Mouse (Mus musculus): ENCODE measurements at regions not wholly inside any gene's neighbourhood (a gene's known extent, or its start where the extent isn't known, plus 50 kb on each side); places are given as distances from the start of the nearest gene placed in this dataset.

DNA sequence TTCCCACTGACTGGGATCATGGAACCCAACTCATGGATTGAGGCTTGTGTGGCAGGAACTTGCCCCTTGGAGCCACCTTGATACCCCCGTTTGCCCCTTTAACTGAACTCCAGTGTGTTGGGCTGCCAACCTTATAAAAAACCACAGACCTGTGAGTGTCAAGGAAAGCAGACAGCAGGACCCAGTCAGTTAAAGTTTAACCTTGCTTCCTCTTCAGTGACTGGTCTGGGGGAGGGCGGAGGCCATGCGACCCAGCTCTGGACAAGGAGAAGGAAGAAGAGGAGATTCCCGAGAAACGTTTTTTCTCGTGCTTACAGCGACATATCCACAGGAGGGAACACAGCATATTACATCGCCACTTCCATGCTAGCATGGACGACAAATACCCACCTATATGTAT is 281.9 kb upstream of the Zfp64 start:
- DNase-seq (ENCODE audit: low read depth, low spot score), result no peak

DNA sequence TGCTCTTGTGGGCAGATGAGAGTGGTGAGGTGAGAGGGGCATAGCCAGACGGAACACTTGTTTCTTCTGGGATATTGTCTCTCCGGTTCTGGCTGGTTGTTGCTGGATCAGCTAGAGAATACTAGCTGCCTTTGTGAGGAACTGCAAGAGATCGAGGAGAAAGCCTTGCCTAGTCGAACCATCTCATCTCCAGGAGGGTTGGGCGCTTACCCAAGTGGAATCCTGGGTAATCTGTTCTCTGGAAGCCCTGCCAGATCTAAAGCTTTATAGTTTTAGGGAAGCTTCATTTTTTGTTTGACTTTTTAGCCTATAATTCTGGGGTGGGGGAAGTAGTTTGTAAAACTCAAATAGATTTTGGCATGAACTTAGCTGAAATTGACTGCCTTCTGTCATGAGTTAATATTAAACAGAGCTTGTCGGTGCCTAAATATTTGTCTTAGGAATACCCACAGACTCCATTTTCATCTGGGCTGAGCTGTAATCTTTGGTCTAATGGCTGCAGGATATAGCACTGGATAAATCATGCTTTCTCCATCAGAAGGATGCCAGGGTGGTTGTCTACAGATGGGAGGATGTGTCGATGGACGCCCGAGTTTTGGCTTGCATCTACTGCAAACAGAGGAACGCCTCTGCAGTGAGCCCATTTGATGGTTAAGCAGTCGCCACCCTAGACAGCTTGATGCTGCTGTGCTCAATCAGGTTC is 279.1 kb upstream of the Zfp64 start:
- DNase-seq (ENCODE audit: low read depth, low spot score), result no peak

DNA sequence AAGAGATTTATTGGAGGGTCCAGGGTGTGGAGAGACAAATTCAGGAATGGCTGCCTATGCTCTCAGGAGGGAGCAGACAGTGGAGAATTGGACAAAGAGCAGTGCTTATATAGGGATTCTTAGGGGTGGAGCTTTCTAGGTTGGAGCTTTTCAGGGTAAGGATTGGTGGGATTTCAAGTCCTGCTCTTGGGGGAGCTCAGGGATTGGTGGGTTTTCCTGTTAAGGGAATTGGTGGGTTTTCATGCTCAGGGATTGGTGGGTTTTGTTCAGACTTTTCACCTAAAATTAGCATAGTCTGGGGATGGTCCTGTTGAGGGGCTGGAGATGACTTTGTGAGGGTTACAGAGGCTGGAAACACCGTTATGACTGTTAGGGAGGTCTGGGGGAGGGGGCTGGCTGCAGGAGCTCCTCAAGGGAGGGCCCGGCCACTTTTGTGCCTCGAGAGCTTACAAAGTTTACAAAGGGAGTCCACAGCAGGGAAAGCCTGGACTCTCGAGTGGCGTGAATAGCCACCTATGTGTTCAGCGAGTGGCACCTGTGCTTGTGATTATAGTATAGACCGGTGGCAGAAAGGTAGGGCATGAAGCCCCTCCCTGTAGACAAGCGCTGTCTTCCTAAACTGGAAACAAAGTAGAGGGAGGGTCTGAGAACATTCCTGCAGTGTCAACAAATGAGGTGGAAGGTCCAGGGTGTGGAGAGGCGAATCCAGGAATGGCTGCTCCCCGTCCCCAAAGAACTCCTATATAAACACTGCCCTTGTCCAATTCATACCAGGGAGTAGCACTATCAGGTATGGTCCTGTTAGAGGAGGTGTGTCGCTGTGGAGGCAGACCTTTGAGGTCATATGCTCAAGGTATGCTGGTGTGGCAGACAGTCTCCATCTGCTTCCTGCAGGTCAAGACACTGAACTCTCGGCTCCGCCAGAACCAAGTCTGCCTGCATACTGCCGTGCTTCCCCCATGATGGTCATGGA is 278.1 kb upstream of the Zfp64 start:
- DNase-seq (ENCODE audit: low read depth, low spot score), result no peak

DNA sequence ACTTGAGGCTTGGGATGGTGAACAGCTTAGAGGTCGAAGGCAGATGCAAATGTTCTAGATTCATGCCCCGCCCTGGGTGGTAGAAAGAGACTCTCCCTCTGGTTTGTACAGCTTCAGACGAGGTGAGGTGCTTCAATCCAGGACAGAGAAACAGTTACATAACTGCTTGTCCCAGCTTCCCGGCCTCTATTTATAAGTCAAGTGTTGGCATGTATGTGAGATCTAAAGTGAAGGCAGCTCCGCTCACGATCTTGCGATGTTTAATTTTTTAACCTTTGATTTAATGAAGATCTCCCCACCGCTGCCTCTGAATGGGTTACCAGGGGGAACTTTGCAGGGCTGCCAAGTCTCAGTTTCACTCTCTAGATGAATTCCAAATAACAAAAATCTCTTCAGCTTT is 266.9 kb upstream of the Zfp64 start:
- no peak for DNase-seq (ENCODE audit: low read depth, low spot score)

DNA sequence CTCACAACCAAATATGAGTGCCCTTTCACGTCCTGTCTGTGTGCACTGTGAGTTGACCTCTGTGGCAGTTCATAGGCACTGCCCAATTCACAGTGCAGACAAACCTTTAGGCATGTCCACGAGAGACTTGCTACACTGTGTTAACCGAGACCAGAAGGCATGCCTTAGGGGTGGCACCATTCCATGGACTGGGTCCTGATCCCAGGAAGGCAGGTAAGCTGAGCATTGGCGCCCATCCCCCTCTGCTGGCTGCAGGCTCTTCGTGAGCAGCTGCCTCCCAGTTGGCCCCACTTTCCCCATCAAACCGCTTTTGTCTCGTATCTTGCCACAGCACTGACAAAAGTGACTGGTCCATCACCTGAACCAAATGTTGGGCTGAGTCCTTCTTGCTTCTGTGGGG is 265.8 kb upstream of the Zfp64 start:
- DNase-seq (ENCODE audit: low read depth, low spot score), result no peak

DNA sequence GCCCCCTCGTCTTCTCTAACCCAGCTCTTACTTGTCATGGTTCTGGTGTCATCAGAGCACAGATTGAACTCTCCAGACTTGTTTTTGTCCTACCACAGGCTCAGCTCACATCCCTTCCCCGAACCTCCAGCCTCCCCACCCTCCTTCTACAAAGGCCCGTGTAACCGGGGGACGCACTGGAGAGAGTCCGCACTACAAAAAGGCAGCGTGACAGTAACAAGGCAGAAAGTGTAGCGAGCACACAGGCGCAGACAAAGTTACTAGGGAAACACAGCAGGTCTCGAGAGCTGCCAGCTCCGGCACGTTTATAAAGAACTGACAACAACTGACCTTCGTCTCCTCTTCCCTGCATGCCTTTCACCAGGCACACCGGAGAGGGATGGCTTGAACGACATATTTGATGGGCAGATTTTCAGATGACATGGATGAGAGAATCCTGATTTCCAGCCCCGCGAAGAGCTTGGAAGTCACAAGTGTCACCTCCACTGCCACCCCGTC is 260.2 kb upstream of the Zfp64 start:
- no peak for DNase-seq (ENCODE audit: low read depth, low spot score)

DNA sequence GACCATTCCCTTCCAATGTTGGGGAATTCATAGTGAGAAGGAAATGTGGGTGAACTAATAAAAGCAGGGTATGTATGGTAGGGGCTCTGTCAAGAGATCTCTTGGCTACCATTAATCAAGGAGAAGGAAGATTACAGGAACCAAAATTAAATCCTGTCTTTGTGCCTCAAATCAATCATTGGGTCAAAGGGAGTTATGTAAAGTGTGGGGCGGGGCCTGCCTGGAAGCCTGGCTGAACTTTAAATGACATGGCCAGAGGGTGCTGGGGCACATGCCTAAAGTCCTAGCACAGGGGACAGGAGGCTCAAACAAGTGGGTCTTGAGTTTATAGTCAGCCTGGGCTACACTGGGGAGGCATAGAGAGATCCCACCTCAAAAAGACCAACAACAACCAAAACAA is 259.0 kb upstream of the Zfp64 start:
- no peak for DNase-seq (ENCODE audit: low read depth, low spot score)

DNA sequence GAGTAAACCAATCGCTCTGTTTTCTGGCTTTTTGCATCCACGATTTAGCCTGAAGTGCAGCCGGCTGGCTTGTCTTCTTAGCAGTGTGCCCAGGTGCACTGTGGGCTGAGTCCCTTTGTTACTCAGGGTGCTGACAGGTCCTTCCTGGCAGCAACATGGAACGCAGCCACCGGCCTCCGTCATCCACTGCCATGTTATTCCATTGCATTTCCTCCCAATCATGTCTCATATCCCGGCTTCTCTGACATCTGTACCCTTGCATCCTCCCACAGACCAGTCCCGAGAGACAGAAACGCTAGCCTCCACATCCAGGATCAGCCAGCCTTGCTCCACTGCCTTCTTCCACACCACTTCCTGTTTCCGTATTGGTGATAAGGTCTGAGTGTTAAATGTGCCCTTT is 257.9 kb upstream of the Zfp64 start:
- DNase-seq (ENCODE audit: low read depth, low spot score), result no peak

DNA sequence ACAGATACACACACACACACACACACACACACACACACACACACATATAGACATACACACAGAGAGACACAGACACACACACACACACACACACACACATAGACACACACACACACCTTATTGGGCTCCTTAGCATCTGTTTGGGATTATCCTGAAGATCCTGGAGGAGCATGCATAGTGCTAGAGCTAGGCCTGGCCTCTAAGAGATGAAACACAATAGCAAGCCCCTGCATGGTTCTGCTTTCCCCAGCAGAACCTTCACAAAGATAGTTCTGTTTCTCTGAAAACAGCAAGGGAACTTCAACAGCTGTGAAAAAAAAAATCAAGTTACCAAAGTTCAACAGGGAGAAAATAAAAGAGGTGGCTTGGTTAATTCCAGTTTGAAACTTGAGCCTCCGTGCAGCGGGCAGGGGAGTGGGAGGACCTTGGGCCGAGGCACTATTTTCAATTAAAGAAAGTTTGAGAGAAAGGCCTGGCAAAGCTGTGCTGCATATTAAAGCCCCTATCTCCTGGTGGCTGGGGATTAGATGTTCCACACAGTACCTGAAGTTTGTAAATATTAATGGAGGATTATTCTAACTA is 257.4 kb upstream of the Zfp64 start:
- DNase-seq (ENCODE audit: low read depth, low spot score), result no peak

DNA sequence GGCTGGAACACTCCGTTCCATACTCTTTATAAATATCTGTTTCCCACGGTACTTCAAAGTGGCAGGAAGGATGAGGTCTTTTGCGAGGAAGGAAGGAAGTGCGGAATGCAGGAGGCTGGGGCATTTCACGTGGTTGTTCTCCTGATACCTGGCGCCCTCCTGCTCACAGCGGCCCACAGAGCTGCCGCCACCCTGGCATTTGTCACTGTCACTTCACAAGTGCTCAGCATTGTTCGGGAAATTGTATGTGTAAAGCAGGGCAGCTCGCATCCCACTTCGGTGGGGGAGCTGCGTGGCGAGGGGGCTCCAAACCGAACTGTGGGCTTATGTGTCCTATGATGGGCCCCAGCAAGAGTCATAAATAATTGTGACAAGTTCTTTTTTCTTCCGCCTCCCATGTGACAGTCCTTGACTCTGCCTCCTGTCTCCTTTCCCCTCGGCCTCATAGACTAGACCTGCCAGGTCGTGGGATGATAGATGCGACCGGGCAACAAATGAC is 248.9 kb upstream of the Zfp64 start:
- DNase-seq (ENCODE audit: low read depth, low spot score), result no peak

DNA sequence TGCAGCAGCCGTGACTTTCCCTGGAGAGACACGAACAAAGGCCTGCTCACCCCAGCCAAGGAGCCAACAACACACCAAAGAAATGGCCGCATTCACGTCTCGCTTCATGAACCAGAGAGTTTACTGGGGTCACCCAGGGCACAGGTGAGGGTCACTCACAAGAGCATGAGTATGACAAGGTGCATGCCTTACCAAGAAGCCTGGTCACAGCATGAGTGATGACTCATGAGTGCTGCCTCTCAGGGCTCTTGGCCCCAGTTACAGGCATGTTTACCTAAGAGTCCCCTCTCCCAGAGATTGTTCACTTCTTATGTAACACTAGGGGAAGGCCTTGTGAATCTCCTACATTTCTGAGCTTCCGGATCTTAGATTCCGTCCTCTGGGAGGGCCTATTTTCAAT is 236.6 kb upstream of the Zfp64 start:
- DNase-seq (ENCODE audit: low read depth, low spot score), result no peak

DNA sequence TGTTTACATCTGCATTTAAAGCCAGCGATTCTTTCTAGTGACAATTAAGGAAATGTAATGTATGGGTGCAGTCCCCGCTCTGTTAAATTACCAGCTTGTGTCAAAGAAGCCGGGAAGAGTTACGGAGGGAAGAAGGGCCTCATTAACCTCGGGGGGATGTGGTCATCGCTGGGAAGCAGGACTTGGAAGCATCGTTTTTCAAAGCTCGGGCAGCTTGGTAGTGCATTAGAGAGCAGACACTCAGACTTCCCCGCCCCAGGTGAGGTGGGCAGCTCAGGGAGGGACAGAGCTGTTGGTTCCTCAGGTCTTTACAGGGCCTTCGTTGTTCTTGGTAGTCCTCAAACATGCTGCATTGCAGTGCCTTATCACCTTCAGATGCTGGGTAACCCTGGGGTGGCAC is 236.1 kb upstream of the Zfp64 start:
- no peak for DNase-seq (ENCODE audit: low read depth, low spot score)

DNA sequence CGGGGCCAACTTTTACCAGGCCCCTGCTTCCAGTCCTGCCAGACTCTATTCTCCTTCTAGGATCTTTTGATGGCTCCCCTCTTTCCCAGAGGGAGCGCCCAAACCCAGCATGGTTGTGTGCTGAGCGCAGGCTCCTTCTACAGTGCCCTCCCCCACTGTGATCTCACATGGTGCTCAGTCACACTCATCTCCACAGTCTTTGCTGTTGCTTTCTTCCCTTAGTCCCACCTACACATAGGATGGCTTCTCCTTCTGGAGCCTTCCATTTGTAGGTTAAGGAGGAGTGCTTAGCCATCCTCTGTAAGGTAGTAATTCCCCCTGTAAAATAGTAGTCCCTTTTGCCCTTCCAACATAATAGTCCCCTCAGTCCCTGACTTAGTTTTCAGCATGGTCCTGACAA is 222.2 kb upstream of the Zfp64 start:
- DNase-seq (ENCODE audit: low read depth, low spot score), result no peak

DNA sequence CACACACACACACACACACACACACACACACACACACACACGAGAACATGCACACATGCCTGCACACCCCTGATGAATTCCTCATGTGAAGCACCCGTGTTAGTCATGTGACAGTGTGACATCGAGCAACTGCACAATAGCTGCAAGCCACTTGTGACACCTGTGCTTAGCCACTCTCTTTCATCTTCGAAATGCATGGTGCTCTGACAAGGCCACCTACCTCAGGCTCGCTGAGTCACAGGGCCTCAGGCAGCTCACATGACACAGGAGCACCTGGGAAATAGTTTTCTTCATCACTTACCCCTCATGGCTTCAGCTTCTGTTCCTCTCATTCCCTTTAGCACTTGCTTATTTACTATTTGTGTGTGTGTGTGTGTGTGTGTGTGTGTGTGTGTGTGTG is 213.4 kb upstream of the Zfp64 start:
- DNase-seq (ENCODE audit: low read depth, low spot score), result no peak

DNA sequence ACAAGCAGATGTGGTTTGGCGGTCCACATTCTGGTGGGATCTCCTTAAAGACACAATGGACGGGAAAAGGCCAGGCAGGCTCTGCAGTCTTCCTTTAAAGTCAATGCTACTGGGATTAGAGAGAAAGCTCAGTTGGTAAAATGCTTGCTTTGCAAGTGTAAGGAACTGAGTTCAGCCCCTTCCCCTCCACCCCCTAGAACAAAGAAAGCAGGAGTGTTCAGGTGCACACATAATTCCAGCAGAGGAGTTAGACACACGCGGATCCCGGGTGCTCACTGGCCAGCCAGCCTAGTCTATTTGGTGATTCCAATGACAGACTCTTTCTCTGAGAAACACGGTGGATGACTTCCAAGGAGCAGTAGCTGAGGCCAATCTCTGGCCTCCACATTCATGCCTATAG is 213.0 kb upstream of the Zfp64 start:
- DNase-seq (ENCODE audit: low read depth, low spot score), result no peak

DNA sequence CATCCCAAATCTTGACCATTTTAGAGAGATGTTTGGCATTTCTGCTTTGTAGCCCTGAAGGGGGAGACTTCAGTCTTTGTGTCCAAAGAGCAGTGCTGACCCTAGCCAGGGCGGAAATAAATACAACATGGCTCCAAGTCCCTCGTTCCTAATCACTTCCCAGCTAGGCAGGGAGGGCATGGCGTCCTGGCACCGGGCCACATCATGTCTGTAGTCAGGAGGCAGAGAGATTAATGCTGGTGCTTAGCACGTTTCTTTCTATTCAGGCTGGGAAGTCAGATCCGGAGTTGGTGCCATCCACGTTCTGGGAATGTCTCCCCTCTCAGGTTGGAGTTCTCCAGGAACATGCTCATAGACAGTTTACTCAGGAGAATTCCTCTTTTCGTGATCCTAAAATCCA is 206.3 kb upstream of the Zfp64 start:
- DNase-seq (ENCODE audit: low read depth, low spot score), result no peak

DNA sequence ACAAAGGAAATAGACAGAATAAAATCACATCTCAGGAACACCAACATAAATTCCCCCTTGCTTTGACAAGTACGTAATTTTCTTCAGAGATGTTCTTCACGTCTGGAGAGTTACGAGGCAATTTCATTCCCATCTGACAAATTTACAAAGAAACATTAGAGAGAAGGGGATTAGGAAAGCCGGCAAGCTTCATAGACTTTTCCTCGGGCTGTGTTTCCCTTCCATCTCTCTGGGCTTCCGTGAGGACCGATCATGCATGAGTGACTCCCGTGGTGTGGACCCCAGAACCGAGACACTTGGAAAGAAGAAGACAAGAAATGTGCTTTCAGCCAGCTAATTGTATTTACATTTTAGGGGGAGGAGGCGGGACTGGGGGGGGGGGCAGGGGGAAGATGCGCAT is 203.4 kb upstream of the Zfp64 start:
- DNase-seq (ENCODE audit: low read depth, low spot score), result no peak

DNA sequence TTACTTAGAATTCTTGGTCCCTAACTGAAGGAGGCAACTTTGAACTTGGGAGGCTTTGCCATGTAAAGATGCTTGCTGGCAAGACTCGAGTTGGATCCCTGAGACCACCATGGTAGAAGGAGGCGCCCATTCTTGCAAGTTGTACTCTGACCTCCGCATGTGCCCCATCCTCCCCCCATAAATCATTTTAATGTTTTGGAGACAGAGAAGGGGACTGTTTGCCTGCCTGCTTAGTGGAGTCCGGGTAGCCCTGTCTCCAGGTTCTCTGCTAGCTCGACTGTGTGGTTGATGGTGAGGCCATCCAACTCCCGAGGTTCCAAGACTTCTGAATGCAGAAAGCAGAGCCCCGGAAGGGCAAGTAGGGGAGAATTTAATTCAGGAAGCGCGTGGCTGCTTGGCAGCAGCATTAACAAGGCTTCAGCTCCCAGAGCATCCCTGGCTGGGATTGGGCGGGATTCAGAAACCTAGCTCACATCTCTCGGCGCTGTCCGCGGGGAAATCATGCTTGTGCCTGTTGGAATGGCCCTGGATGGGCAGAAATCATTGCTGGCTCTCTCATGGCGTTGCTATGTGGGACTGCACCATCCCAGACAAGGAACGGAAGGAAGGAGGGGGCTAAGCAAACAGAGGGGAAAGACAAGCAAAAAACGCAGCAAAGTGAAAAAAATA is 202.8 kb upstream of the Zfp64 start:
- no peak for DNase-seq (ENCODE audit: low read depth, low spot score)

DNA sequence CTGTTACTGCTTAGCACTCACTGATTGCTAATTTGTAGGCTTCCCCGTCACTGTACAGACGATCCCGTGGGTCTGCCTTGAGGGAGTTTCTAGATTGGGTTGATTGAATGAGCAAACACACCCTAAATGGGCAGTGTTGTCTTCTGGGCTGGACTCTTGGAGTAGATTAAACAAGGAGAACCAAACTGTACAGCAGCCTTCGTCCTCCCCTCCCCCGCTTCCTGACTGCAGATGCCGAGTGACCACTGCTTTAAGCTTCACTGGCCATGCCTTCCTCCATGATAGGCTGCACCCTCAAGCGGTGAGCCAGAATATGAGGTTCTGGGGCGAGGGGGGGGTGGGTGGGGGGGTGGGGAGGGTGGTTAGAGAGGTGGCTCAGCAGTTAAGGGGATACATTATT is 201.5 kb upstream of the Zfp64 start:
- DNase-seq (ENCODE audit: low read depth, low spot score), result no peak

DNA sequence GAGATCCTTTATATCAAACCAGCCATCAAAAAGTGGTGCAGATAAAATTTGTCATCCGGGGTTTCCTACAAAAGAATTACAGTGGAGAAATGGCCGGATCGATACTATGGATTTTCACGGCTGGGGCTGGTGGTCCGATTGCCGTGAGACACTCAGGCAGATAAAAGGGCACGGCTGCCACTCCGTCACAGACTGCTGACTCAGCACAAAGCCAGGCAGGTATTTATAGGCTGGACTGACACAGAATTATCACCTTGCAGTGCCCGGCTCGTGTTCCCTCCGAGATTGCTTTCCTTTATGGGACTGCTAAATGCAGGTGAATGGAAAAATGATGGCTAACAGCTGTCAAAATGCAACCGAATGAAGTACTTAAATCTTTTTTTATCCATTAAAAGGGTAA is 199.5 kb upstream of the Zfp64 start:
- no peak for DNase-seq (ENCODE audit: low read depth, low spot score)

DNA sequence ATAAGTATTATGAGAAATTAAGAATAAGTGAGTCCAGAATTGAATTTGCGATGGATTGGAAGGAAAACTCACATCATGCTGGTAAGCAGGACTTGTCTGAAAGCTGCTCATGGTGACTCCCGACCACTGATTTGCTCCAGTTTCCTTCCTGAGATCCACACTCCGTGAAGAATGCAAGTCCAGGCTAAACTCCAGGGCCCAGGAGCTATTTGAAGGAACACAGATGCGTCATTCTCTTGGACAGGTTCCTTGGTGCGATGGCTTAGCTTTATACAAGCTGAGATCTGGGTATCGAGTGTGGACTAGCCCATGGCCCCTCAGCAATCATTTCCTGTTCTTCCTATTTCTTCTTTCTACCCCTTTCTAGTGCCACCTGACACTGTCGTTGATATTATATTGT is 192.3 kb upstream of the Zfp64 start:
- no peak for DNase-seq (ENCODE audit: low read depth, low spot score)

DNA sequence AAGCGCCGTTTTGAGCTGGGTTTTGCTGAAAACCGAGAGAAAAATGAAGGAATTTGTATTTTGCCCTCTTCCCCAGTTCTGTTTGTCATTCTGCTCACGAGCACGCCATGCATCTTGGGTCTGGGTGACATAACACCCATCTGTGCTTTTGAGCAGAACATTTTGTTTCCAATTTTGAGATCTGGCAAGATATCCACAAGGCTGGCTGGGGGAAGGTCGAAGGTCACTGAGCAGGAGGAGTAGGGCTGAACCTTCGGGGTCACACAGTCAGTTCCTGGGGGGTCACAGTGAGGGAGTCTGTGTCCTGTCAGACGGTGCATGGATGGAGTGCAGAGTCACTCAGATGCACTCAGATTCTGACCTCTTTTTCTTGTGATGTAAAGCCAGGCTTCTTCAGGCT is 186.8 kb upstream of the Zfp64 start:
- no peak for DNase-seq (ENCODE audit: low read depth, low spot score)

All from CD4-positive helper T cell, adult 2 months (primary cell).